Mouse (Mus musculus): Measurements from ENCODE around the gene Olfr910. TPM values are rescaled to one million over a fixed set of nuclear protein-coding genes. Genes with fewer than 3 reads are reported as not detected.

Olfr910 gene
- polyA plus RNA-seq (2015; fragmentation: Nextera tagmentation; extraction: Ambion mirVana), result not detected in 2 replicates

- Histone ChIP-seq H3K27ac (ENCODE audit: low read depth, low read length) (no peak within 1 kb of the TSS), H3K9ac (ENCODE audit: low read depth, low read length) (no peak within 1 kb of the TSS), H3K9me3 (ENCODE audit: control insufficient read depth) (no peaks in the 10 kb centered on the region), H3K36me3 (ENCODE audit: control insufficient read depth, insufficient read depth) (no peaks in the 10 kb centered on the region), H3K27me3 (replicated peaks; ENCODE audit: control insufficient read depth, insufficient read depth, low read length) (no peaks in the 10 kb centered on the region), H3K4me3 (ENCODE audit: low read depth, low read length) (no peak within 1 kb of the TSS), H3K4me1 (replicated peaks; ENCODE audit: control insufficient read depth, insufficient read depth, low read length) (no peaks in the 10 kb centered on the region), H3K4me2 (replicated peaks; ENCODE audit: low read depth) (no peak within 1 kb of the TSS)
- WGBS, result 91% methylated on average over 2 of the region's 2 CpGs
- TF ChIP-seq CTCF (IDR thresholded peaks at IDR 0.05; ENCODE audit: low read depth), result no peak
- no peak for ATAC-seq
Observed at GRCm38 (mm10) chr9:38537549-38537948, at the start of gene Olfr910. TSS of gene Olfr910 (plus strand) at chr9:38537849.

GRCm38 (mm10) chr9:38495501-38495900 is 42.1 kb upstream of the Olfr910 start, which contains the start of gene Olfr907:
TSS of gene Olfr907 (plus strand) at chr9:38495801.
- H3K27ac ChIP-seq (ENCODE audit: low read depth, low read length), result no peak within 1 kb of the TSS
- WGBS, result 85% methylated on average over 2 of the region's 2 CpGs
- no peaks in the 10 kb centered on the region for H3K9me3 ChIP-seq (ENCODE audit: control insufficient read depth)
- no peak within 1 kb of the TSS for H3K4me2 ChIP-seq (replicated peaks; ENCODE audit: low read depth)
- ATAC-seq, result no peak
- no peak within 1 kb of the TSS for H3K9ac ChIP-seq (ENCODE audit: low read depth, low read length)
- H3K4me3 ChIP-seq (ENCODE audit: low read depth, low read length), result no peak within 1 kb of the TSS
- no peak for TF ChIP-seq CTCF (IDR thresholded peaks at IDR 0.05; ENCODE audit: low read depth)
- H3K4me1 ChIP-seq (replicated peaks; ENCODE audit: control insufficient read depth, insufficient read depth, low read length), result no peaks in the 10 kb centered on the region
- H3K36me3 ChIP-seq (ENCODE audit: control insufficient read depth, insufficient read depth), result no peaks in the 10 kb centered on the region
- H3K27me3 ChIP-seq (replicated peaks; ENCODE audit: control insufficient read depth, insufficient read depth, low read length), result no peaks in the 10 kb centered on the region

- Histone ChIP-seq H3K27ac (ENCODE audit: low read depth, low read length) (no peak overlapping the region), H3K4me3 (ENCODE audit: low read depth, low read length) (no peak overlapping the region), H3K9ac (ENCODE audit: low read depth, low read length) (no peak overlapping the region), H3K4me1 (replicated peaks; ENCODE audit: control insufficient read depth, insufficient read depth, low read length) (no peaks in the 10 kb centered on the region), H3K36me3 (ENCODE audit: control insufficient read depth, insufficient read depth) (no peaks in the 10 kb centered on the region), H3K4me2 (replicated peaks; ENCODE audit: low read depth) (no peak overlapping the region), H3K27me3 (replicated peaks; ENCODE audit: control insufficient read depth, insufficient read depth, low read length) (no peaks in the 10 kb centered on the region), H3K9me3 (ENCODE audit: control insufficient read depth) (no peaks in the 10 kb centered on the region)
- 66% methylated on average over 2 of the region's 2 CpGs for WGBS
- TF ChIP-seq CTCF (IDR thresholded peaks at IDR 0.05; ENCODE audit: low read depth), result no peak
- no peak for ATAC-seq
Observed at GRCm38 (mm10) chr9:38512353-38512752, 25.3 kb upstream of the Olfr910 start.

GRCm38 (mm10) chr9:38521280-38521679 is 16.4 kb upstream of the Olfr910 start, which contains the start of gene Olfr911-ps1:
TSS of gene Olfr911-ps1 (plus strand) at chr9:38521580.
- Histone ChIP-seq H3K4me2 (replicated peaks; ENCODE audit: low read depth) (no peak within 1 kb of the TSS), H3K9me3 (ENCODE audit: control insufficient read depth) (no peaks in the 10 kb centered on the region), H3K9ac (ENCODE audit: low read depth, low read length) (no peak within 1 kb of the TSS), H3K27ac (ENCODE audit: low read depth, low read length) (no peak within 1 kb of the TSS), H3K27me3 (replicated peaks; ENCODE audit: control insufficient read depth, insufficient read depth, low read length) (no peaks in the 10 kb centered on the region), H3K36me3 (ENCODE audit: control insufficient read depth, insufficient read depth) (no peaks in the 10 kb centered on the region), H3K4me1 (replicated peaks; ENCODE audit: control insufficient read depth, insufficient read depth, low read length) (no peaks in the 10 kb centered on the region), H3K4me3 (ENCODE audit: low read depth, low read length) (no peak within 1 kb of the TSS)
- 56% methylated on average over 1 of the region's 1 CpGs for WGBS
- no peak for TF ChIP-seq CTCF (IDR thresholded peaks at IDR 0.05; ENCODE audit: low read depth)
- no peak for ATAC-seq

- H3K4me2 ChIP-seq (replicated peaks; ENCODE audit: low read depth), result no peak within 1 kb of the TSS
- no peak within 1 kb of the TSS for H3K4me3 ChIP-seq (ENCODE audit: low read depth, low read length)
- ATAC-seq, result no peak
- no peak within 1 kb of the TSS for H3K9ac ChIP-seq (ENCODE audit: low read depth, low read length)
- no peaks in the 10 kb centered on the region for H3K9me3 ChIP-seq (ENCODE audit: control insufficient read depth)
- no peaks in the 10 kb centered on the region for H3K36me3 ChIP-seq (ENCODE audit: control insufficient read depth, insufficient read depth)
- H3K27ac ChIP-seq (ENCODE audit: low read depth, low read length), result no peak within 1 kb of the TSS
- no peak for TF ChIP-seq CTCF (IDR thresholded peaks at IDR 0.05; ENCODE audit: low read depth)
- no peaks in the 10 kb centered on the region for H3K4me1 ChIP-seq (replicated peaks; ENCODE audit: control insufficient read depth, insufficient read depth, low read length)
- H3K27me3 ChIP-seq (replicated peaks; ENCODE audit: control insufficient read depth, insufficient read depth, low read length), result no peaks in the 10 kb centered on the region
- WGBS, result 67% methylated on average over 1 of the region's 1 CpGs
Observed at GRCm38 (mm10) chr9:38579878-38580277, 42.2 kb downstream of the Olfr910 start, which contains the start of gene Olfr912. TSS of gene Olfr912 (plus strand) at chr9:38580178.

Other genes starting within 250 kb of the Olfr910 start
- not detected in 2 replicates for gene Olfr896-ps1, start 246.7 kb upstream of the Olfr910 start, polyA plus RNA-seq (2015; fragmentation: Nextera tagmentation; extraction: Ambion mirVana)
- not detected in 2 replicates for gene Olfr25, start 208.8 kb upstream of the Olfr910 start, polyA plus RNA-seq (2015; fragmentation: Nextera tagmentation; extraction: Ambion mirVana)
- not detected in 2 replicates for gene Olfr898, start 189.4 kb upstream of the Olfr910 start, polyA plus RNA-seq (2015; fragmentation: Nextera tagmentation; extraction: Ambion mirVana)
- gene Olfr250, start 171.0 kb upstream of the Olfr910 start, polyA plus RNA-seq (2015; fragmentation: Nextera tagmentation; extraction: Ambion mirVana), result not detected in 2 replicates
- not detected in 2 replicates for gene Olfr251, start 160.8 kb upstream of the Olfr910 start, polyA plus RNA-seq (2015; fragmentation: Nextera tagmentation; extraction: Ambion mirVana)
- gene Olfr147, start 136.2 kb upstream of the Olfr910 start, polyA plus RNA-seq (2015; fragmentation: Nextera tagmentation; extraction: Ambion mirVana), result not detected in 2 replicates
- not detected in 2 replicates for gene Olfr901, start 108.4 kb upstream of the Olfr910 start, polyA plus RNA-seq (2015; fragmentation: Nextera tagmentation; extraction: Ambion mirVana)
- gene Olfr902, start 90.2 kb upstream of the Olfr910 start, polyA plus RNA-seq (2015; fragmentation: Nextera tagmentation; extraction: Ambion mirVana), result not detected in 2 replicates
- gene Olfr904, start 74.7 kb upstream of the Olfr910 start, polyA plus RNA-seq (2015; fragmentation: Nextera tagmentation; extraction: Ambion mirVana), result not detected in 2 replicates
- gene Olfr905, start 66.7 kb upstream of the Olfr910 start, polyA plus RNA-seq (2015; fragmentation: Nextera tagmentation; extraction: Ambion mirVana), result not detected in 2 replicates
- gene Olfr906, start 50.8 kb upstream of the Olfr910 start, polyA plus RNA-seq (2015; fragmentation: Nextera tagmentation; extraction: Ambion mirVana), result not detected in 2 replicates
- not detected in 2 replicates for gene Olfr907, start 42.0 kb upstream of the Olfr910 start, polyA plus RNA-seq (2015; fragmentation: Nextera tagmentation; extraction: Ambion mirVana)
- gene Olfr911-ps1, start 16.3 kb upstream of the Olfr910 start, polyA plus RNA-seq (2015; fragmentation: Nextera tagmentation; extraction: Ambion mirVana), result not detected in 2 replicates
- gene Olfr912, start 42.3 kb downstream of the Olfr910 start, polyA plus RNA-seq (2015; fragmentation: Nextera tagmentation; extraction: Ambion mirVana), result not detected in 2 replicates
- gene Olfr913, start 54.9 kb downstream of the Olfr910 start, polyA plus RNA-seq (2015; fragmentation: Nextera tagmentation; extraction: Ambion mirVana), result not detected in 2 replicates
- not detected in 2 replicates for gene Olfr914, start 67.3 kb downstream of the Olfr910 start, polyA plus RNA-seq (2015; fragmentation: Nextera tagmentation; extraction: Ambion mirVana)
- not detected in 2 replicates for gene Olfr916, start 122.0 kb downstream of the Olfr910 start, polyA plus RNA-seq (2015; fragmentation: Nextera tagmentation; extraction: Ambion mirVana)
- gene Olfr917, start 128.0 kb downstream of the Olfr910 start, polyA plus RNA-seq (2015; fragmentation: Nextera tagmentation; extraction: Ambion mirVana), result not detected in 2 replicates
- not detected in 2 replicates for gene Olfr918, start 136.8 kb downstream of the Olfr910 start, polyA plus RNA-seq (2015; fragmentation: Nextera tagmentation; extraction: Ambion mirVana)
- gene Olfr919, start 165.8 kb downstream of the Olfr910 start, polyA plus RNA-seq (2015; fragmentation: Nextera tagmentation; extraction: Ambion mirVana), result not detected in 2 replicates
- 13.7 and 14.0 TPM in 2 replicates for gene Vwa5a, start 180.4 kb downstream of the Olfr910 start, polyA plus RNA-seq (2015; fragmentation: Nextera tagmentation; extraction: Ambion mirVana)
- gene Olfr920, start 214.4 kb downstream of the Olfr910 start, polyA plus RNA-seq (2015; fragmentation: Nextera tagmentation; extraction: Ambion mirVana), result 0.07 TPM in 2 replicates
- not detected in 2 replicates for gene Olfr921, start 235.2 kb downstream of the Olfr910 start, polyA plus RNA-seq (2015; fragmentation: Nextera tagmentation; extraction: Ambion mirVana)